In genomic region chr11:73134222-73134621, GRCm38 (mm10) we compare ENCODE assay signal across 14 mouse cellular contexts. TPM values are rescaled to one million over a fixed set of nuclear protein-coding genes. Genes with fewer than 3 reads are reported as not detected.
DNase-seq lines count a peak whose midpoint lies in the region; ATAC-seq and TF ChIP-seq lines count a peak whose summit lies in the region.
"Had no signal": no experiment of that assay in that cellular context is flagged by ENCODE, and none has a peak within 500 bp of the region (broad histone marks: within the 10 kb centered on the region; RNA-seq: fewer than 3 reads in every experiment).

No protein-coding gene starts in this region.

- ATAC-seq in heart, embryonic 13.5 days (ENCODE audit: extremely low read depth, insufficient number of reproducible peaks, low FRiP score, low TSS enrichment): no peak
- no peak for ATAC-seq in megakaryocyte, adult 5-6 weeks (ENCODE audit: poor library complexity, severe bottlenecking)
- no peak for ATAC-seq in embryonic facial prominence, embryonic 14.5 days (ENCODE audit: low read depth)
- no peak for ATAC-seq in liver, postnatal 0 days
- ATAC-seq in hindbrain, embryonic 11.5 days (ENCODE audit: low FRiP score): no peak

- TF ChIP-seq CTCF in liver, postnatal 0 days (IDR thresholded peaks at IDR 0.05; ENCODE audit: low read depth): no peak

- peaks cover 42% of the 10 kb centered on the region for H3K36me3 ChIP-seq in heart, embryonic 13.5 days
- peaks cover 31% of the 10 kb centered on the region for H3K36me3 ChIP-seq in megakaryocyte, embryonic 14.5 days (replicated peaks; ENCODE audit: low read length)
- H3K36me3 ChIP-seq in embryonic facial prominence, embryonic 14.5 days (ENCODE audit: control insufficient read depth, insufficient read depth, low read length): peaks cover 12% of the 10 kb centered on the region; the same call in 1 of the 2 replicates
- H3K36me3 ChIP-seq in liver, postnatal 0 days (replicated peaks; ENCODE audit: insufficient read depth, low read length): peaks cover 13% of the 10 kb centered on the region; the same call in 1 of the 2 replicates
- peaks cover 4% of the 10 kb centered on the region; the same call in 1 of the 2 replicates for H3K36me3 ChIP-seq in hindbrain, embryonic 11.5 days (ENCODE audit: control insufficient read depth, insufficient read depth, low read length)

- DNase-seq in heart, postnatal 10 days: no peak
- no peak for DNase-seq in embryonic facial prominence, embryonic 14.5 days (ENCODE audit: low spot score)
- DNase-seq in liver, postnatal 0 days: no peak
- DNase-seq in hindbrain, embryonic 11.5 days (ENCODE audit: low spot score): no peak
- DNase-seq in ovary, adult 18-20 months (ENCODE audit: low spot score): no peak
- DNase-seq: adrenal gland, postnatal 14 days; kidney, adult 8-10 months; lung, postnatal 14 days; spleen, adult 18-20 months; thymus, adult 2 months had no signal

- no peak for TF ChIP-seq EP300 in liver, postnatal 0 days (IDR thresholded peaks at IDR 0.05; ENCODE audit: low read depth)

- H3K4me2 ChIP-seq in heart, embryonic 13.5 days: peak overlapping the region; percentile 86
- peak overlapping the region; percentile 23; the same call in 1 of the 2 replicates for H3K4me2 ChIP-seq in embryonic facial prominence, embryonic 14.5 days (ENCODE audit: low read depth, low read length)
- H3K4me2 ChIP-seq in liver, postnatal 0 days (ENCODE audit: low read depth, low read length): peak overlapping the region; percentile 87
- H3K4me2 ChIP-seq in hindbrain, embryonic 11.5 days (replicated peaks; ENCODE audit: low read depth, low read length): no peak overlapping the region

- intact Hi-C loops in heart, postnatal 10 days (cut with DNase I): no loop called here

- H3K4me3 ChIP-seq in heart, embryonic 13.5 days: no peak overlapping the region
- peak overlapping the region; percentile 53 for H3K4me3 ChIP-seq in megakaryocyte, embryonic 14.5 days (replicated peaks)
- H3K4me3 ChIP-seq in embryonic facial prominence, embryonic 14.5 days (ENCODE audit: low read depth, low read length): no peak overlapping the region
- 0 out of 2 replicates have a peak overlapping the region, but pooled peaks have one; percentile 98 for H3K4me3 ChIP-seq in liver, postnatal 0 days (ENCODE audit: low read depth, low read length)
- H3K4me3 ChIP-seq in hindbrain, embryonic 11.5 days (ENCODE audit: low read depth, low read length): no peak overlapping the region

- 88% methylated on average over 5 of the region's 5 CpGs for WGBS in heart, embryonic 13.5 days
- WGBS in embryonic facial prominence, embryonic 14.5 days: 94% methylated on average over 5 of the region's 5 CpGs
- WGBS in liver, postnatal 0 days (ENCODE audit: insufficient replicate concordance): 80% methylated on average over 5 of the region's 5 CpGs
- WGBS in hindbrain, embryonic 11.5 days: 93% methylated on average over 5 of the region's 5 CpGs

- peaks cover 50% of the 10 kb centered on the region for H3K4me1 ChIP-seq in heart, embryonic 13.5 days
- H3K4me1 ChIP-seq in megakaryocyte, embryonic 14.5 days: peaks cover 85% of the 10 kb centered on the region
- H3K4me1 ChIP-seq in embryonic facial prominence, embryonic 14.5 days (ENCODE audit: control insufficient read depth, insufficient read depth, low read length): peaks cover 15% of the 10 kb centered on the region; the same call in 1 of the 2 replicates
- peaks cover 34% of the 10 kb centered on the region for H3K4me1 ChIP-seq in liver, postnatal 0 days (ENCODE audit: insufficient read depth)
- H3K4me1 ChIP-seq in hindbrain, embryonic 11.5 days (replicated peaks; ENCODE audit: control insufficient read depth, insufficient read depth, low read length): no peaks in the 10 kb centered on the region; the same call in 1 of the 2 replicates

- no peaks in the 10 kb centered on the region for H3K27me3 ChIP-seq in heart, embryonic 13.5 days (replicated peaks)
- H3K27me3 ChIP-seq in megakaryocyte, embryonic 14.5 days (replicated peaks): no peaks in the 10 kb centered on the region
- H3K27me3 ChIP-seq in embryonic facial prominence, embryonic 14.5 days (replicated peaks; ENCODE audit: control insufficient read depth, insufficient read depth, low read length): no peaks in the 10 kb centered on the region
- H3K27me3 ChIP-seq in liver, postnatal 0 days (ENCODE audit: insufficient read depth, low read length): no peaks in the 10 kb centered on the region
- no peaks in the 10 kb centered on the region for H3K27me3 ChIP-seq in hindbrain, embryonic 11.5 days (ENCODE audit: control insufficient read depth, insufficient read depth, low read length)

- 0 out of 2 replicates have a peak overlapping the region, but pooled peaks have one; percentile 0 for H3K9ac ChIP-seq in heart, embryonic 13.5 days
- no peak overlapping the region for H3K9ac ChIP-seq in embryonic facial prominence, embryonic 14.5 days (ENCODE audit: low read depth, low read length)
- H3K9ac ChIP-seq in liver, postnatal 0 days (replicated peaks): peak overlapping the region; percentile 96; the same call in 1 of the 2 replicates
- H3K9ac ChIP-seq in hindbrain, embryonic 11.5 days (ENCODE audit: low read depth, low read length): no peak overlapping the region

- no peaks in the 10 kb centered on the region for H3K9me3 ChIP-seq in heart, embryonic 13.5 days
- H3K9me3 ChIP-seq in megakaryocyte, embryonic 14.5 days: no peaks in the 10 kb centered on the region
- no peaks in the 10 kb centered on the region for H3K9me3 ChIP-seq in embryonic facial prominence, embryonic 14.5 days (ENCODE audit: control insufficient read depth, low read length)
- H3K9me3 ChIP-seq in liver, postnatal 0 days (ENCODE audit: low read length): no peaks in the 10 kb centered on the region
- H3K9me3 ChIP-seq in hindbrain, embryonic 11.5 days (ENCODE audit: control insufficient read depth, low read length): no peaks in the 10 kb centered on the region; the same call in 1 of the 2 replicates
- H3K9me3 ChIP-seq: heart, embryonic 10.5 days had no signal

- H3K27ac ChIP-seq in heart, embryonic 13.5 days (replicated peaks): no peak overlapping the region
- H3K27ac ChIP-seq in embryonic facial prominence, embryonic 14.5 days (replicated peaks; ENCODE audit: low read depth, low read length): no peak overlapping the region
- no peak overlapping the region for H3K27ac ChIP-seq in liver, postnatal 0 days (ENCODE audit: low read depth)
- H3K27ac ChIP-seq in hindbrain, embryonic 11.5 days (ENCODE audit: low read depth, low read length): no peak overlapping the region
- H3K27ac ChIP-seq: heart, embryonic 10.5 days had no signal

RNA-seq across cellular contexts. Expression of gene Haspin, which starts 3.9 kb away (rescaled TPM):
- polyA plus RNA-seq in heart, embryonic 13.5 days (2015; fragmentation: Nextera tagmentation; extraction: Ambion mirVana): 11.5 and 11.9 TPM in 2 replicates
- 1 to 10 TPM; 2.4 TPM for total RNA-seq in heart, postnatal 10 days (2021)
- polyA plus RNA-seq in megakaryocyte, embryonic 14.5 days (2012; ENCODE audit: insufficient read depth, low replicate concordance): 4.4 and 12.6 TPM in 2 replicates
- 14.9 and 15.1 TPM in 2 replicates for total RNA-seq in megakaryocyte, adult 5-6 weeks (2015)
- 19.2 and 21.8 TPM in 2 replicates for total RNA-seq in megakaryocyte, adult 5-6 weeks (2017)
- 12.1 and 13.4 TPM in 2 replicates for polyA plus RNA-seq in embryonic facial prominence, embryonic 14.5 days (2014; fragmentation: Nextera tagmentation; extraction: Ambion mirVana)
- 4.6 and 5.3 TPM in 2 replicates for polyA plus RNA-seq in liver, postnatal 0 days (2015; fragmentation: Nextera tagmentation; extraction: Ambion mirVana)
- polyA plus RNA-seq in hindbrain, embryonic 11.5 days (2014; fragmentation: Nextera tagmentation; extraction: Ambion mirVana): 13.9 and 14.2 TPM in 2 replicates

RNA-seq across cellular contexts. Expression of gene P2rx5, which starts 26.0 kb away (rescaled TPM):
- 1.1 and 2.0 TPM in 2 replicates for polyA plus RNA-seq in heart, embryonic 13.5 days (2015; fragmentation: Nextera tagmentation; extraction: Ambion mirVana)
- 1 to 10 TPM; 7.4 to 8.1 TPM for total RNA-seq in heart, postnatal 10 days (2021)
- polyA plus RNA-seq in megakaryocyte, embryonic 14.5 days (2012; ENCODE audit: insufficient read depth, low replicate concordance): 0.55 TPM in 1 of 2 replicates, not detected in the other
- total RNA-seq in megakaryocyte, adult 5-6 weeks (2015): not detected in 2 replicates
- not detected in 2 replicates for total RNA-seq in megakaryocyte, adult 5-6 weeks (2017)
- 1.8 and 2.6 TPM in 2 replicates for polyA plus RNA-seq in embryonic facial prominence, embryonic 14.5 days (2014; fragmentation: Nextera tagmentation; extraction: Ambion mirVana)
- polyA plus RNA-seq in liver, postnatal 0 days (2015; fragmentation: Nextera tagmentation; extraction: Ambion mirVana): 0.11 and 0.21 TPM in 2 replicates
- 0.45 TPM in 2 replicates for polyA plus RNA-seq in hindbrain, embryonic 11.5 days (2014; fragmentation: Nextera tagmentation; extraction: Ambion mirVana)

RNA-seq across cellular contexts. Expression of gene Emc6, which starts 42.6 kb away (rescaled TPM):
- polyA plus RNA-seq in heart, embryonic 13.5 days (2015; fragmentation: Nextera tagmentation; extraction: Ambion mirVana): 93.0 and 101 TPM in 2 replicates
- total RNA-seq in heart, postnatal 10 days (2021): 10 to 100 TPM; 71.4 to 82.7 TPM
- polyA plus RNA-seq in megakaryocyte, embryonic 14.5 days (2012; ENCODE audit: insufficient read depth, low replicate concordance): 170 and 286 TPM in 2 replicates
- 42.9 and 53.0 TPM in 2 replicates for total RNA-seq in megakaryocyte, adult 5-6 weeks (2015)
- 28.7 and 29.0 TPM in 2 replicates for total RNA-seq in megakaryocyte, adult 5-6 weeks (2017)
- polyA plus RNA-seq in embryonic facial prominence, embryonic 14.5 days (2014; fragmentation: Nextera tagmentation; extraction: Ambion mirVana): 107 and 111 TPM in 2 replicates
- 169 and 174 TPM in 2 replicates for polyA plus RNA-seq in liver, postnatal 0 days (2015; fragmentation: Nextera tagmentation; extraction: Ambion mirVana)
- polyA plus RNA-seq in hindbrain, embryonic 11.5 days (2014; fragmentation: Nextera tagmentation; extraction: Ambion mirVana): 132 and 134 TPM in 2 replicates

RNA-seq across cellular contexts. Expression of gene Tax1bp3, which starts 42.7 kb away (rescaled TPM):
- polyA plus RNA-seq in heart, embryonic 13.5 days (2015; fragmentation: Nextera tagmentation; extraction: Ambion mirVana): 236 and 262 TPM in 2 replicates
- total RNA-seq in heart, postnatal 10 days (2021): 100 to 1,000 TPM in 1 of 2 experiments, 10 to 100 TPM in 1; 89.1 to 105 TPM
- 19.3 and 28.8 TPM in 2 replicates for polyA plus RNA-seq in megakaryocyte, embryonic 14.5 days (2012; ENCODE audit: insufficient read depth, low replicate concordance)
- 13.7 and 19.9 TPM in 2 replicates for total RNA-seq in megakaryocyte, adult 5-6 weeks (2015)
- 16.8 and 18.5 TPM in 2 replicates for total RNA-seq in megakaryocyte, adult 5-6 weeks (2017)
- polyA plus RNA-seq in embryonic facial prominence, embryonic 14.5 days (2014; fragmentation: Nextera tagmentation; extraction: Ambion mirVana): 188 and 213 TPM in 2 replicates
- polyA plus RNA-seq in liver, postnatal 0 days (2015; fragmentation: Nextera tagmentation; extraction: Ambion mirVana): 32.7 and 35.6 TPM in 2 replicates
- 221 and 223 TPM in 2 replicates for polyA plus RNA-seq in hindbrain, embryonic 11.5 days (2014; fragmentation: Nextera tagmentation; extraction: Ambion mirVana)

RNA-seq across cellular contexts. Expression of gene Itgae, which starts 43.8 kb away (rescaled TPM):
- 0.24 and 0.27 TPM in 2 replicates for polyA plus RNA-seq in heart, embryonic 13.5 days (2015; fragmentation: Nextera tagmentation; extraction: Ambion mirVana)
- total RNA-seq in heart, postnatal 10 days (2021): under 1 TPM in 1 of 2 experiments, not detected in 1; 0.07 TPM
- polyA plus RNA-seq in megakaryocyte, embryonic 14.5 days (2012; ENCODE audit: insufficient read depth, low replicate concordance): 0.31 TPM in 1 of 2 replicates, not detected in the other
- 0.09 and 0.22 TPM in 2 replicates for total RNA-seq in megakaryocyte, adult 5-6 weeks (2015)
- total RNA-seq in megakaryocyte, adult 5-6 weeks (2017): 0.04 and 0.15 TPM in 2 replicates
- 0.20 and 0.21 TPM in 2 replicates for polyA plus RNA-seq in embryonic facial prominence, embryonic 14.5 days (2014; fragmentation: Nextera tagmentation; extraction: Ambion mirVana)
- polyA plus RNA-seq in liver, postnatal 0 days (2015; fragmentation: Nextera tagmentation; extraction: Ambion mirVana): 0.24 and 0.33 TPM in 2 replicates
- polyA plus RNA-seq in hindbrain, embryonic 11.5 days (2014; fragmentation: Nextera tagmentation; extraction: Ambion mirVana): 0.15 and 0.20 TPM in 2 replicates

Comparison
In these comparisons a context has a peak if more than half of its experiments do, and no peak if none do; other contexts are left out.
1. H3K4me3 ChIP-seq: peak in megakaryocyte, embryonic 14.5 days (single experiment) and liver, postnatal 0 days (single experiment); none in heart, embryonic 13.5 days (single experiment), embryonic facial prominence, embryonic 14.5 days (single experiment) and hindbrain, embryonic 11.5 days (single experiment).
2. H3K9ac ChIP-seq: peak in heart, embryonic 13.5 days (single experiment) and liver, postnatal 0 days (single experiment); none in embryonic facial prominence, embryonic 14.5 days (single experiment) and hindbrain, embryonic 11.5 days (single experiment).